Mouse (Mus musculus) lung, postnatal 0 days (tissue): ENCODE results near the gene Tyk2. TPM values are rescaled to one million over a fixed set of nuclear protein-coding genes. Genes with fewer than 3 reads are reported as not detected.

ENCODE experiments used
- ATAC-seq: fragments of 200-750 bp; cut with Nextera tagmentation; 2 replicates; pipeline ENCODE4 v1.8.0; 2017; ENCODE audit warnings: moderate library complexity
- DNase-seq: peaks from one replicate; pipeline ENCODE4 v3.0.0-alpha.2; 2016; ENCODE audit warnings: low spot score
- H3K27ac ChIP-seq: fragments of 300-500 bp; sonication (generic); 2 replicates; pipeline ENCODE4 v1.5.1; 2014; ENCODE audit warnings: antibody characterized with exemption, mild to moderate bottlenecking, low read length, mixed read lengths
- H3K27me3 ChIP-seq: fragments of 300-500 bp; sonication (generic); replicated peaks from 2 replicates; pipeline ENCODE4 v1.6.1; 2014; ENCODE audit warnings: low read length, mixed read lengths; ENCODE audit not compliant: insufficient read depth
- H3K36me3 ChIP-seq: fragments of 300-500 bp; sonication (generic); 2 replicates; pipeline ENCODE4 v1.6.1; 2014; ENCODE audit warnings: low read length, mixed read lengths; ENCODE audit not compliant: insufficient read depth
- H3K4me1 ChIP-seq: fragments of 300-500 bp; sonication (generic); 2 replicates; pipeline ENCODE4 v1.6.1; 2014; ENCODE audit warnings: antibody characterized with exemption, low read depth, low read length, mixed read lengths; ENCODE audit not compliant: insufficient read depth
- H3K4me2 ChIP-seq: fragments of 300-500 bp; sonication (generic); replicated peaks from 2 replicates; pipeline ENCODE4 v1.6.1; 2014; ENCODE audit warnings: low read depth, mild to moderate bottlenecking, low read length, moderate library complexity, mixed read lengths
- H3K4me3 ChIP-seq: fragments of 300-500 bp; sonication (generic); 2 replicates; pipeline ENCODE4 v1.5.1; 2014; ENCODE audit warnings: low read depth, low read length
- H3K9ac ChIP-seq: fragments of 300-500 bp; sonication (generic); replicated peaks from 2 replicates; pipeline ENCODE4 v1.6.1; 2014; ENCODE audit warnings: low read depth, mild to moderate bottlenecking
- H3K9me3 ChIP-seq: fragments of 300-500 bp; sonication (generic); 2 replicates; pipeline ENCODE4 v1.6.1; 2016; ENCODE audit warnings: low read length, mixed read lengths
- CTCF ChIP-seq: IDR thresholded peaks from 2 replicates; pipeline ENCODE4 v1.5.1; 2016; ENCODE audit warnings: antibody characterized with exemption, mild to moderate bottlenecking
- EP300 ChIP-seq: IDR thresholded peaks from 2 replicates; pipeline ENCODE4 v1.6.1; 2016; ENCODE audit warnings: antibody characterized with exemption, mild to moderate bottlenecking, control low read depth
- WGBS: fragments of 180-500 bp; shearing (Covaris S2); extraction: QIAGEN DNeasy Blood & Tissue Kit; methylation state at CpG from one replicate; pipeline ENCODE4 v1.1.7; 2014; 5-methylcytosine and 5-hydroxymethylcytosine counted together
- polyA plus RNA-seq: library from polyadenylated mRNA; unstranded; fragments of >200 nt; fragmentation: Nextera tagmentation; extraction: Ambion mirVana; gene quantifications from 2 replicates; pipeline ENCODE4 v1.2.1, GENCODE M21; 2015

Tyk2 gene
- polyA plus RNA-seq, 1 experiment from 2014 or later: 10.9 TPM

DNA sequence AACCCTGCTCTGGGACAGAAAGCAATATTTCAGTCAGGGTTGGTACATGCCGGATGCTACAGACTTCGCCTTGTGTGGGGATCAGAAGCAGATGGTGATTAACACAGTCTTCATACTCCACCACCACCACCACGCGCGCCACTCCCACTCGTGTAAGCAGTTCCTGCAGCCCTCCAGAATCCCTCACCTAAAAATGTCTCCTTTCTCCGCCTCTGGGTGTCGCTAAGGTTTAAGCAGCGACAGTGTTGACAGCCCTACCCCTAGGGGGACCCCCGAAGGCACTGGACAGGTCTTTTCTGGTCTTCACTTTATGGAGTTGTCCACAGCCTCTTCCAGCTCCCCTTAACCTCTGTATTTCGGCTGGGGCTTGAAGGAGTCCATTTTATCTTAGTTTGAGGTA, 21.7 kb upstream of the Tyk2 start:
- no peak overlapping the region for H3K9ac ChIP-seq

DNA sequence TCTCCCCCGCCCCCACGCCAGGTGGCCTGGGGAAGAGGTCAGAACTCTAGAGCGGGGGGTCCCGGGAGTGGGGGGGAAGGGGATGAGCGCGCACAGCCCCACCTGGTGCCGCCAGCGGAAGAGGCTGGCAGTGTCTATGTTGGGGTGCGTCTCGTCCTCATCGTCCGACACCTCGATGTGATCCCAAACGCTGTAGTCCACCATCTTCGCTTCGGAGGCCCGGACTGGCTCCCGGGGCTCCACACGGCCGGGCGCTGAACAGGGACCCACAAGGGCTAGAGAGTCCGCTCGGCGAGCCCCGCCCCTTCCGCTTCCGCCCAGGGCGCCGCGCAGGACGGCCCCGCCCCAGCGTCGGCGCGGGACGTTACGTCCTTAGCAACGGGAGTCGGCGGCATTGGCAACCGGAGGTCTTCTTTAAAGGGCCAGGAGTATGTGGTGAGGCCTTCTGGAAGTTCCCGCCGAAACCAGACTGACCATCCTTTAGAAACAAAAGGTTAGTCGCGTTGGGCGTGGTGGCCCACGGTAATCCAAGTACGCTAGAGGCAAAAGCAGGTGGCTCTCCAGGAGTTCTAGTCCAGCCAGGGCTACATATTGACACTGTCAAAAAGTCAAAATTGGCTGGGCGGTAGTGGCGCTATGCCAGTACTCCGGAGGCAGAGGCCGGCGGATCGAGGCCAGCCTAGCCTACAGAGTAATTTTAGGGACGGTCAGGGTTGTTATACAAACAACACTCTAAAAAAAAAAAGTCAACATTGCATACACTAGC, 18.8 kb upstream of the Tyk2 start, which contains the start of gene Cdc37:
Gene Cdc37 (minus strand): TSS at position 329 of the 766 bp plus-strand sequence.
- 2% methylated on average over 55 of the region's 56 CpGs for WGBS
- no peaks in the 10 kb centered on the region for H3K9me3 ChIP-seq
- ATAC-seq: peak; percentile 97
- peak; percentile 19; the same call in 1 of the 2 replicates for TF ChIP-seq CTCF
- no peak for TF ChIP-seq EP300
- DNase-seq: peak; percentile 97
- peaks cover 26% of the 10 kb centered on the region for H3K4me1 ChIP-seq
- H3K36me3 ChIP-seq: no peaks in the 10 kb centered on the region
- H3K4me3 ChIP-seq: peak within 1 kb of the TSS; percentile 75
- H3K9ac ChIP-seq: peak within 1 kb of the TSS; percentile 63
- H3K4me2 ChIP-seq: peak within 1 kb of the TSS; percentile 76
- peak within 1 kb of the TSS; percentile 76 for H3K27ac ChIP-seq
- no peaks in the 10 kb centered on the region for H3K27me3 ChIP-seq

More for the DNA sequence above, 21.7 kb upstream of the Tyk2 start:
- H3K4me3 ChIP-seq: peak overlapping the region; percentile 27; the same call in 1 of the 2 replicates
- ATAC-seq (0 out of 2 replicates have a peak, but pooled peaks have one; percentile 12), DNase-seq (peak; percentile 49)
- H3K27me3 ChIP-seq: no peaks in the 10 kb centered on the region
- H3K27ac ChIP-seq: no peak overlapping the region
- TF ChIP-seq EP300 (no peak), CTCF (peak; percentile 90)
- H3K9me3 ChIP-seq: no peaks in the 10 kb centered on the region
- H3K4me1 ChIP-seq: peaks cover 19% of the 10 kb centered on the region
- peak overlapping the region; percentile 68 for H3K4me2 ChIP-seq
- 3% methylated on average over 11 of the region's 11 CpGs for WGBS
- H3K36me3 ChIP-seq: no peaks in the 10 kb centered on the region

DNA sequence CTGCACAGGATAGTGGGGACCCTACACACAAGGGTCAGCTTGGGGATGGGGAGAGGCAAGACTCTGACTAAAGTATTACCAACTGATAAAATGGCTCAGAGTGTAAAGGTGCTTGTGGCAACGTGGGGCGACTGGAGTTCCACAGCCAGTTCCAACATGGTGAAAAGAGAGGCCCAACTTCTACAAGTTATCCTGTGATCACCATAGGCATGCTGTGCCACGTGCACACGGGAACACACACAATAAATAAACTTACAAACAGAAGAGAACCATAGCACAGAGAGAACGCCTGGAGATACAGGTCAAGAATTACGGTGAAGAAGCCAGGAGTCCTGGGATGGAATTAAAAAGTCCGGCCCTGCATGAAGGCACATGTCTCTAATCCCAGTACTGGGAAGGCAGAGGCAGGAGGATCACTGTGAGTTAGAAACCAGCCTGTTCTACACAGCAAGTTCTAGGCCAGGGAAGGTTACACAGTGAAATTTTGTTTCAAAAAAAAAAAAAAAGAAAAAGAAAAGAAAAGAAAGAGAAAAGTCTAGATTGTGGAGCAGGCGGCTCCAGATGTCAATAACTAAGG, 18.1 kb upstream of the Tyk2 start:
- peak overlapping the region; percentile 76 for H3K27ac ChIP-seq

DNA sequence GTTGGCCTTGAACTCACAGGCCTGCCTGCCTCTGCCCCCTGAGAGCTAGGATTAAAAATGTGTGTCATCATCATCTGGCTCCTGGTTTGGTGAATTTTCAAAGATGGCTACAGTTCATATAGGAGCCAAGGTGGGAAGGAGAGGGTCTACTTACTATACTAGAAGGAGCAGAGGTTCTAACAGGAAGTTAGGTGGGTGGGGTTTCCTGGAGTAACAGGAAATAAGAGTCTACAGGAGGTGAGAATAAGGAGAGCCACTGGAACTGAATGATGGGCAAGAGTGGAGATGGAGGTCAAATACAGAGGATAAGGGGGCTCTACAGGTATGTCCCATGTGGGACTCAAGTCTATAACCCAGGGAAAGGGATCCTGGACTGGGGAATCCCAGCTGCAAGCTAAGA, 17.4 kb upstream of the Tyk2 start:
- ATAC-seq (no peak), DNase-seq (no peak)
- H3K27ac ChIP-seq: no peak overlapping the region
- H3K4me2 ChIP-seq: peak overlapping the region; percentile 76
- H3K36me3 ChIP-seq: no peaks in the 10 kb centered on the region
- no peaks in the 10 kb centered on the region for H3K27me3 ChIP-seq
- H3K9me3 ChIP-seq: no peaks in the 10 kb centered on the region
- no peak overlapping the region for H3K4me3 ChIP-seq
- peaks cover 21% of the 10 kb centered on the region for H3K4me1 ChIP-seq
- peak overlapping the region; percentile 63; the same call in 1 of the 2 replicates for H3K9ac ChIP-seq
- no peak for TF ChIP-seq CTCF

More for the DNA sequence above, 18.1 kb upstream of the Tyk2 start:
- H3K9ac ChIP-seq: peak overlapping the region; percentile 63
- peaks cover 24% of the 10 kb centered on the region for H3K4me1 ChIP-seq
- peak overlapping the region; percentile 76 for H3K4me2 ChIP-seq
- H3K4me3 ChIP-seq: peak overlapping the region; percentile 75
- ATAC-seq: no peak
- 7% methylated on average over 8 of the region's 8 CpGs for WGBS
- no peaks in the 10 kb centered on the region for H3K9me3 ChIP-seq
- H3K36me3 ChIP-seq: no peaks in the 10 kb centered on the region
- no peak for DNase-seq
- TF ChIP-seq CTCF: no peak
- TF ChIP-seq EP300: no peak
- no peaks in the 10 kb centered on the region for H3K27me3 ChIP-seq

DNA sequence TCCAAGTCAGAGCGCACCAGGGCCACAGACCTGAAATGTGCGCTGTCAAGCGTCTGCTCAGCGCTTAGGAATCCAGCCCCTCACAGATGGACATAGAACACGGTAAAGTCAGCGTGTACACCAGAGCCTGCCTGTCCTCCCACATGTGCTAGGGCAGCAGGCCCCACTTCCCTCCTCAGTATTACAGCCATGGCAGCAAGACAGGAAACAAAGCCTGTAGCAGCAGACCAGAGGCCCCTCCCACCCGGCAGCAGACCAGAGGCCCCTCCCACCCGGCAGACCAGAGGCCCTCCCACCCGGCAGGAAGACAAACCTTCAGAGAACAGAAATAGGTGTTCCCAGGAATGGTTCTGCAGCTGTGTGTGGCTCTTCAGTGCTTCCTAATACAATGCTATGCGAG, 15.7 kb upstream of the Tyk2 start:
- peak; percentile 82 for DNase-seq
- no peak for TF ChIP-seq CTCF
- no peak for TF ChIP-seq EP300
- no peaks in the 10 kb centered on the region for H3K9me3 ChIP-seq
- H3K4me1 ChIP-seq: peaks cover 17% of the 10 kb centered on the region; the same call in 1 of the 2 replicates
- no peak overlapping the region for H3K4me2 ChIP-seq
- no peak overlapping the region for H3K4me3 ChIP-seq
- H3K9ac ChIP-seq: no peak overlapping the region
- peaks cover 12% of the 10 kb centered on the region for H3K36me3 ChIP-seq
- ATAC-seq: peak; percentile 40
- 33% methylated on average over 10 of the region's 10 CpGs for WGBS
- H3K27me3 ChIP-seq: no peaks in the 10 kb centered on the region
- H3K27ac ChIP-seq: no peak overlapping the region

DNA sequence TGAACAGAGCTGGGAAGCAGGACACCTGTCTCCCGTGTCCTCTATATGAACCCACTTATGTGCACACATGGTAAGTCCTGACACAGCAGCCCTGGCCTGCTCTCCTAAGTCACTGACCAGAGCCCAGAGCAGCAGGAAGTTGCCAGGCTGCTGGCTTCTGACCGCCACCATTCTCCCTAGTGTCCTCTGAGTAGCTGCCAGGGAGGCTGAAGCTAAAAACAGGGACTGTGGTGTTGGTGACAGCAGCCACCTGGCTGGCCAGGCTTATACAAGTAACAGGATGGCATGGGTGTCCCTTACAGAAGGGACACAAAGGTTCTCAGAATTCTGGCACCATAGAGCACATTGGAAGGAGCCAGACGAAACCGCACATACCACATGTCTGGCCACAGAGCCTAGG, 14.4 kb upstream of the Tyk2 start:
- ATAC-seq: no peak
- Histone ChIP-seq H3K4me3 (no peak overlapping the region), H3K27ac (no peak overlapping the region), H3K4me1 (peaks cover 17% of the 10 kb centered on the region; the same call in 1 of the 2 replicates), H3K9me3 (no peaks in the 10 kb centered on the region), H3K36me3 (peaks cover 24% of the 10 kb centered on the region), H3K9ac (no peak overlapping the region), H3K4me2 (no peak overlapping the region), H3K27me3 (no peaks in the 10 kb centered on the region)
- TF ChIP-seq EP300 (no peak), CTCF (no peak)
- 73% methylated on average over 4 of the region's 4 CpGs for WGBS
- DNase-seq: no peak
